Mouse (Mus musculus) hindbrain, embryonic 10.5 days (tissue): ENCODE measurements at regions not wholly inside any gene's neighbourhood (a gene's known extent, or its start where the extent isn't known, plus 50 kb on each side); places are given as distances from the start of the nearest gene placed in this dataset.
A peak's percentile ranks its signal among the peaks of the same experiment; 100 is the strongest.

ENCODE experiments used
- DNase-seq: peaks from one replicate; pipeline ENCODE4 v3.0.0-alpha.2; 2017; ENCODE audit warnings: low spot score
- H3K27ac ChIP-seq: fragments of 300-500 bp; sonication (generic); 2 replicates; pipeline ENCODE4 v1.5.1; 2016; ENCODE audit warnings: mild to moderate bottlenecking, moderate library complexity
- H3K27me3 ChIP-seq: fragments of 300-500 bp; sonication (generic); 2 replicates; pipeline ENCODE4 v1.6.1; 2016; ENCODE audit warnings: mild to moderate bottlenecking; ENCODE audit not compliant: poor library complexity, insufficient read depth, severe bottlenecking
- H3K36me3 ChIP-seq: fragments of 300-500 bp; sonication (generic); 2 replicates; pipeline ENCODE4 v1.6.1; 2016; ENCODE audit warnings: mild to moderate bottlenecking, moderate library complexity
- H3K4me1 ChIP-seq: fragments of 300-500 bp; sonication (generic); replicated peaks from 2 replicates; pipeline ENCODE4 v1.6.1; 2016; ENCODE audit warnings: mild to moderate bottlenecking
- H3K4me3 ChIP-seq: fragments of 300-500 bp; sonication (generic); 2 replicates; pipeline ENCODE4 v1.5.1; 2016; ENCODE audit warnings: mild to moderate bottlenecking, moderate library complexity
- H3K9me3 ChIP-seq: fragments of 300-500 bp; sonication (generic); 2 replicates; pipeline ENCODE4 v1.6.1; 2016; ENCODE audit warnings: mild to moderate bottlenecking, moderate library complexity
- WGBS: fragments of 180-500 bp; shearing (Covaris S2); methylation state at CpG from one replicate; pipeline ENCODE4 v1.1.7; 2016; 5-methylcytosine and 5-hydroxymethylcytosine counted together

GRCm38 (mm10) chr7:68988061-68988460 lies 239.0 kb upstream of the Arrdc4 start:
- Histone ChIP-seq H3K9me3 (no peaks in the 10 kb centered on the region), H3K4me3 (no peak overlapping the region), H3K36me3 (no peaks in the 10 kb centered on the region), H3K4me1 (peaks cover 12% of the 10 kb centered on the region), H3K27ac (no peak overlapping the region), H3K27me3 (no peaks in the 10 kb centered on the region)
- no peak for DNase-seq
- WGBS, result 90% methylated on average over 4 of the region's 4 CpGs

- H3K9me3 ChIP-seq, result no peaks in the 10 kb centered on the region
- DNase-seq, result no peak
- H3K36me3 ChIP-seq, result no peaks in the 10 kb centered on the region
- peaks cover 43% of the 10 kb centered on the region for H3K4me1 ChIP-seq
- no peaks in the 10 kb centered on the region; the same call in 1 of the 2 replicates for H3K27me3 ChIP-seq
- no peak overlapping the region for H3K4me3 ChIP-seq
- 49% methylated on average over 1 of the region's 1 CpGs for WGBS
- no peak overlapping the region; the same call in 1 of the 2 replicates for H3K27ac ChIP-seq
Observed at GRCm38 (mm10) chr7:68983937-68984336, 234.9 kb upstream of the Arrdc4 start.

GRCm38 (mm10) chr7:68982914-68983502 lies 234.0 kb upstream of the Arrdc4 start:
- H3K36me3 ChIP-seq, result no peaks in the 10 kb centered on the region
- H3K27me3 ChIP-seq, result no peaks in the 10 kb centered on the region; the same call in 1 of the 2 replicates
- H3K9me3 ChIP-seq, result no peaks in the 10 kb centered on the region
- 57% methylated on average over 10 of the region's 10 CpGs for WGBS
- H3K4me1 ChIP-seq, result peaks cover 47% of the 10 kb centered on the region
- H3K4me3 ChIP-seq, result no peak overlapping the region
- H3K27ac ChIP-seq, result no peak overlapping the region; the same call in 1 of the 2 replicates
- DNase-seq, result no peak

GRCm38 (mm10) chr7:68978576-68978975 lies 229.5 kb upstream of the Arrdc4 start:
- Histone ChIP-seq H3K36me3 (no peaks in the 10 kb centered on the region), H3K4me3 (no peak overlapping the region), H3K4me1 (peaks cover 47% of the 10 kb centered on the region), H3K27me3 (no peaks in the 10 kb centered on the region; the same call in 1 of the 2 replicates), H3K27ac (no peak overlapping the region; the same call in 1 of the 2 replicates), H3K9me3 (no peaks in the 10 kb centered on the region)
- no peak for DNase-seq
- WGBS, result 35% methylated on average over 4 of the region's 4 CpGs

GRCm38 (mm10) chr7:68976813-68977752 lies 228.0 kb upstream of the Arrdc4 start:
- Histone ChIP-seq H3K27ac (peak overlapping the region; percentile 67; the same call in 1 of the 2 replicates), H3K4me3 (no peak overlapping the region), H3K27me3 (no peaks in the 10 kb centered on the region; the same call in 1 of the 2 replicates), H3K9me3 (no peaks in the 10 kb centered on the region), H3K4me1 (peaks cover 36% of the 10 kb centered on the region), H3K36me3 (no peaks in the 10 kb centered on the region)
- WGBS, result 58% methylated on average over 7 of the region's 7 CpGs
- peak; percentile 46 for DNase-seq

GRCm38 (mm10) chr7:68975956-68976355 lies 226.9 kb upstream of the Arrdc4 start:
- DNase-seq, result no peak

GRCm38 (mm10) chr7:68975580-68975894 lies 226.5 kb upstream of the Arrdc4 start:
- Histone ChIP-seq H3K9me3 (no peaks in the 10 kb centered on the region), H3K4me1 (peaks cover 21% of the 10 kb centered on the region), H3K36me3 (no peaks in the 10 kb centered on the region), H3K27ac (no peak overlapping the region), H3K4me3 (no peak overlapping the region), H3K27me3 (no peaks in the 10 kb centered on the region)
- DNase-seq, result no peak
- WGBS, result 74% methylated on average over 2 of the region's 2 CpGs

More at GRCm38 (mm10) chr7:68975956-68976355, 226.9 kb upstream of the Arrdc4 start:
- Histone ChIP-seq H3K36me3 (no peaks in the 10 kb centered on the region), H3K4me3 (no peak overlapping the region), H3K9me3 (no peaks in the 10 kb centered on the region), H3K27me3 (no peaks in the 10 kb centered on the region), H3K27ac (no peak overlapping the region), H3K4me1 (peaks cover 25% of the 10 kb centered on the region)
- 47% methylated on average over 5 of the region's 5 CpGs for WGBS

GRCm38 (mm10) chr7:68974761-68975579 lies 225.9 kb upstream of the Arrdc4 start:
- Histone ChIP-seq H3K36me3 (no peaks in the 10 kb centered on the region), H3K27ac (no peak overlapping the region), H3K4me1 (peaks cover 15% of the 10 kb centered on the region), H3K9me3 (no peaks in the 10 kb centered on the region), H3K27me3 (no peaks in the 10 kb centered on the region), H3K4me3 (no peak overlapping the region)
- WGBS, result 74% methylated on average over 8 of the region's 8 CpGs
- DNase-seq, result no peak

GRCm38 (mm10) chr7:68945886-68946863 lies 197.1 kb upstream of the Arrdc4 start:
- Histone ChIP-seq H3K36me3 (no peaks in the 10 kb centered on the region), H3K9me3 (no peaks in the 10 kb centered on the region), H3K4me1 (peaks cover 13% of the 10 kb centered on the region), H3K4me3 (no peak overlapping the region), H3K27me3 (no peaks in the 10 kb centered on the region), H3K27ac (no peak overlapping the region)
- DNase-seq, result no peak
- 24% methylated on average over 6 of the region's 6 CpGs for WGBS

- H3K4me3 ChIP-seq, result no peak overlapping the region
- H3K27ac ChIP-seq, result no peak overlapping the region
- no peaks in the 10 kb centered on the region for H3K27me3 ChIP-seq
- no peaks in the 10 kb centered on the region for H3K9me3 ChIP-seq
- WGBS, result 69% methylated on average over 14 of the region's 14 CpGs
- peaks cover 8% of the 10 kb centered on the region; the same call in 1 of the 2 replicates for H3K4me1 ChIP-seq
- no peak for DNase-seq
- H3K36me3 ChIP-seq, result no peaks in the 10 kb centered on the region
Observed at GRCm38 (mm10) chr7:68930627-68931334, 181.7 kb upstream of the Arrdc4 start.

- Histone ChIP-seq H3K4me1 (peaks cover 8% of the 10 kb centered on the region; the same call in 1 of the 2 replicates), H3K36me3 (no peaks in the 10 kb centered on the region), H3K4me3 (no peak overlapping the region), H3K27me3 (no peaks in the 10 kb centered on the region), H3K9me3 (no peaks in the 10 kb centered on the region), H3K27ac (no peak overlapping the region)
- WGBS, result 95% methylated on average over 4 of the region's 4 CpGs
- no peak for DNase-seq
Observed at GRCm38 (mm10) chr7:68929669-68930068, 180.6 kb upstream of the Arrdc4 start.
